In genomic region chr9:72925021-72925934, GRCm38 (mm10) we compare ENCODE assay signal across 9 mouse cellular contexts. TPM values are rescaled to one million over a fixed set of nuclear protein-coding genes. Genes with fewer than 3 reads are reported as not detected.
DNase-seq lines count a peak whose midpoint lies in the region; ATAC-seq and TF ChIP-seq lines count a peak whose summit lies in the region.
"Had no signal": no experiment of that assay in that cellular context is flagged by ENCODE, and none has a peak within 500 bp of the region (broad histone marks: within the 10 kb centered on the region; RNA-seq: fewer than 3 reads in every experiment).

Gene Pygo1 (plus strand): TSS chr9:72925645.

- peak; percentile 31 for DNase-seq in right cerebral cortex, adult 18-20 months
- no peak for DNase-seq in right cerebral cortex, postnatal 36 days (ENCODE audit: low spot score in 2 of 2)
- peak; percentile 69 for DNase-seq in embryonic facial prominence, embryonic 11.5 days (ENCODE audit: low spot score)
- DNase-seq in heart, adult 2 months, result peak; percentile 62 to 69
- DNase-seq in liver, embryonic 13.5 days, result no peak
- DNase-seq in urinary bladder, postnatal 4 days (ENCODE audit: low spot score in 2 of 2), result peak; percentile 57 to 67

- peak within 1 kb of the TSS; percentile 88 for H3K4me3 ChIP-seq in embryonic facial prominence, embryonic 11.5 days (ENCODE audit: low read depth, low read length)
- H3K4me3 ChIP-seq in heart, adult 2 months, result peak within 1 kb of the TSS; percentile 61
- peak within 1 kb of the TSS; percentile 75 for H3K4me3 ChIP-seq in kidney, embryonic 16.5 days (ENCODE audit: low read length)
- peak within 1 kb of the TSS; percentile 57 for H3K4me3 ChIP-seq in liver, embryonic 13.5 days (replicated peaks)
- H3K4me3 ChIP-seq in neural tube, embryonic 14.5 days (ENCODE audit: low read depth, low read length), result peak within 1 kb of the TSS; percentile 82

- no peaks in the 10 kb centered on the region for H3K4me1 ChIP-seq in embryonic facial prominence, embryonic 11.5 days (ENCODE audit: control insufficient read depth, insufficient read depth, low read length)
- no peaks in the 10 kb centered on the region; the same call in 1 of the 2 replicates for H3K4me1 ChIP-seq in heart, adult 2 months (ENCODE audit: control insufficient read depth, insufficient read depth, low read length)
- peaks cover 9% of the 10 kb centered on the region for H3K4me1 ChIP-seq in kidney, embryonic 16.5 days (ENCODE audit: insufficient read depth, low read length)
- no peaks in the 10 kb centered on the region; the same call in none of the 2 replicates for H3K4me1 ChIP-seq in liver, embryonic 13.5 days (replicated peaks)
- H3K4me1 ChIP-seq in neural tube, embryonic 14.5 days (ENCODE audit: control insufficient read depth, insufficient read depth, low read length), result peaks cover 14% of the 10 kb centered on the region; the same call in 1 of the 2 replicates

- WGBS in embryonic facial prominence, embryonic 11.5 days, result under 1% methylated on average over 70 of the region's 108 CpGs
- WGBS in heart, adult 2 months, result 1% methylated on average over 105 of the region's 108 CpGs
- under 1% methylated on average over 70 of the region's 108 CpGs for WGBS in kidney, embryonic 16.5 days
- 1% methylated on average over 84 of the region's 108 CpGs for WGBS in liver, embryonic 13.5 days (ENCODE audit: insufficient replicate concordance)
- WGBS in neural tube, embryonic 14.5 days, result under 1% methylated on average over 68 of the region's 108 CpGs

- H3K4me2 ChIP-seq in embryonic facial prominence, embryonic 11.5 days (ENCODE audit: low read depth, low read length), result peak within 1 kb of the TSS; percentile 90
- H3K4me2 ChIP-seq in kidney, embryonic 16.5 days (replicated peaks; ENCODE audit: low read depth, low read length), result peak within 1 kb of the TSS; percentile 91
- H3K4me2 ChIP-seq in liver, embryonic 13.5 days, result peak within 1 kb of the TSS; percentile 69
- H3K4me2 ChIP-seq in neural tube, embryonic 14.5 days (ENCODE audit: low read depth, low read length), result peak within 1 kb of the TSS; percentile 94

- intact Hi-C loops in heart, adult 2 months (cut with DNase I), result no loop called here

- TF ChIP-seq POLR2A in heart, adult 2 months (IDR thresholded peaks at IDR 0.05; ENCODE audit: insufficient read depth, low read depth, low read length), result no peak

- peak within 1 kb of the TSS; percentile 98 for H3K9ac ChIP-seq in embryonic facial prominence, embryonic 11.5 days (replicated peaks; ENCODE audit: low read length)
- H3K9ac ChIP-seq in heart, adult 2 months (ENCODE audit: low read depth, low read length), result peak within 1 kb of the TSS; percentile 95
- peak within 1 kb of the TSS; percentile 92 for H3K9ac ChIP-seq in kidney, embryonic 16.5 days (replicated peaks; ENCODE audit: low read length)
- H3K9ac ChIP-seq in liver, embryonic 13.5 days, result peak within 1 kb of the TSS; percentile 49
- peak within 1 kb of the TSS; percentile 93 for H3K9ac ChIP-seq in neural tube, embryonic 14.5 days (replicated peaks; ENCODE audit: low read depth, low read length)

- TF ChIP-seq EP300 in heart, adult 2 months (IDR thresholded peaks at IDR 0.05; ENCODE audit: insufficient read depth, low read depth, low read length), result no peak

- H3K27me3 ChIP-seq in embryonic facial prominence, embryonic 11.5 days (ENCODE audit: control insufficient read depth, insufficient read depth, low read length), result no peaks in the 10 kb centered on the region
- H3K27me3 ChIP-seq in heart, adult 2 months (ENCODE audit: control insufficient read depth, insufficient read depth, low read length), result peaks cover 3% of the 10 kb centered on the region
- H3K27me3 ChIP-seq in kidney, embryonic 16.5 days (ENCODE audit: insufficient read depth, low read length), result no peaks in the 10 kb centered on the region
- peaks cover 71% of the 10 kb centered on the region for H3K27me3 ChIP-seq in liver, embryonic 13.5 days
- H3K27me3 ChIP-seq in neural tube, embryonic 14.5 days (ENCODE audit: control insufficient read depth, insufficient read depth, low read length), result no peaks in the 10 kb centered on the region

- ATAC-seq in embryonic facial prominence, embryonic 11.5 days (replicated peaks; ENCODE audit: insufficient number of reproducible peaks, low FRiP score, low TSS enrichment, low read depth), result peak; percentile 78
- ATAC-seq in kidney, embryonic 16.5 days (ENCODE audit: low FRiP score, low TSS enrichment), result peak; percentile 87
- ATAC-seq in liver, embryonic 13.5 days (ENCODE audit: low read depth), result 0 out of 2 replicates have a peak, but pooled peaks have one; percentile 31
- peak; percentile 87 for ATAC-seq in neural tube, embryonic 14.5 days (ENCODE audit: low read depth)

- H3K79me2 ChIP-seq in heart, adult 2 months (replicated peaks; ENCODE audit: control insufficient read depth, insufficient read depth, low read length), result peaks cover 5% of the 10 kb centered on the region

- no peaks in the 10 kb centered on the region for H3K9me3 ChIP-seq in embryonic facial prominence, embryonic 11.5 days (replicated peaks; ENCODE audit: control insufficient read depth, low read length)
- H3K9me3 ChIP-seq in kidney, embryonic 16.5 days (ENCODE audit: low read length), result no peaks in the 10 kb centered on the region
- H3K9me3 ChIP-seq in liver, embryonic 13.5 days (replicated peaks), result no peaks in the 10 kb centered on the region
- H3K9me3 ChIP-seq in neural tube, embryonic 14.5 days (ENCODE audit: control insufficient read depth, low read length), result no peaks in the 10 kb centered on the region

- H3K36me3 ChIP-seq in embryonic facial prominence, embryonic 11.5 days (replicated peaks; ENCODE audit: control insufficient read depth, insufficient read depth, low read depth, low read length), result no peaks in the 10 kb centered on the region
- H3K36me3 ChIP-seq in heart, adult 2 months (ENCODE audit: control insufficient read depth, insufficient read depth, low read length), result no peaks in the 10 kb centered on the region
- H3K36me3 ChIP-seq in kidney, embryonic 16.5 days (ENCODE audit: insufficient read depth, low read length), result no peaks in the 10 kb centered on the region
- H3K36me3 ChIP-seq in liver, embryonic 13.5 days, result no peaks in the 10 kb centered on the region
- H3K36me3 ChIP-seq in neural tube, embryonic 14.5 days (ENCODE audit: control insufficient read depth, insufficient read depth, low read length), result no peaks in the 10 kb centered on the region

- H3K27ac ChIP-seq in embryonic facial prominence, embryonic 11.5 days (replicated peaks; ENCODE audit: low read depth, low read length), result peak within 1 kb of the TSS; percentile 76
- peak within 1 kb of the TSS; percentile 69 for H3K27ac ChIP-seq in heart, adult 2 months
- H3K27ac ChIP-seq in kidney, embryonic 16.5 days (ENCODE audit: low read length), result peak within 1 kb of the TSS; percentile 83
- H3K27ac ChIP-seq in liver, embryonic 13.5 days, result no peak within 1 kb of the TSS
- peak within 1 kb of the TSS; percentile 78 for H3K27ac ChIP-seq in neural tube, embryonic 14.5 days (ENCODE audit: low read depth, low read length)
- H3K27ac ChIP-seq: macrophage had no signal

- TF ChIP-seq CTCF in heart, adult 2 months (IDR thresholded peaks at IDR 0.05), result no peak

RNA-seq across cellular contexts. Expression of gene Pygo1, which starts in this region (rescaled TPM):
- 10.7 and 12.7 TPM in 2 replicates for polyA plus RNA-seq in embryonic facial prominence, embryonic 11.5 days (2014; fragmentation: Nextera tagmentation; extraction: Ambion mirVana)
- 10 to 100 TPM; 13.6 to 16.0 TPM for total RNA-seq in heart, adult 2 months (2021)
- 3.3 and 7.3 TPM in 2 replicates for polyA plus RNA-seq in heart, adult 2 months (2012; rRNA removed)
- polyA plus RNA-seq in kidney, embryonic 16.5 days (2015; fragmentation: Nextera tagmentation; extraction: Ambion mirVana), result 4.3 and 5.2 TPM in 2 replicates
- 0.12 and 0.14 TPM in 2 replicates for polyA plus RNA-seq in liver, embryonic 13.5 days (2015; fragmentation: Nextera tagmentation; extraction: Ambion mirVana)
- polyA plus RNA-seq in neural tube, embryonic 14.5 days (2014; fragmentation: Nextera tagmentation; extraction: Ambion mirVana), result 19.7 and 20.5 TPM in 2 replicates
- polyA plus RNA-seq: macrophage had no signal

Comparison
In these comparisons a context has a peak if more than half of its experiments do, and no peak if none do; other contexts are left out.
1. DNase-seq: peak in right cerebral cortex, adult 18-20 months (single experiment), embryonic facial prominence, embryonic 11.5 days (single experiment), heart, adult 2 months (2 of 2) and urinary bladder, postnatal 4 days (2 of 2); none in right cerebral cortex, postnatal 36 days (0 of 2) and liver, embryonic 13.5 days (single experiment).
2. Peak in ATAC-seq, H3K4me3 ChIP-seq, H3K9ac ChIP-seq and H3K4me2 ChIP-seq in liver, embryonic 13.5 days; RNA of the gene not detected or under 1 TPM.
3. ATAC-seq: peak in every context shown above with its lines; median percentile 87 in kidney, embryonic 16.5 days; 87 in neural tube, embryonic 14.5 days; 78 in embryonic facial prominence, embryonic 11.5 days; 31 in liver, embryonic 13.5 days.
4. Peak in every context shown above with its lines, with median percentiles within 50 percentile points of each other: H3K4me2 ChIP-seq, H3K4me3 ChIP-seq and H3K9ac ChIP-seq.